Mouse (Mus musculus) ES-E14 (cell line): ENCODE measurements at regions not wholly inside any gene's neighbourhood (a gene's known extent, or its start where the extent isn't known, plus 50 kb on each side); places are given as distances from the start of the nearest gene placed in this dataset.

Source experiments
- CHD2 ChIP-seq: IDR thresholded peaks from 2 replicates; pipeline ENCODE4 v1.6.1; 2014; ENCODE audit warnings: mild to moderate bottlenecking, low read depth, low read length, inconsistent platforms
- HCFC1 ChIP-seq: IDR thresholded peaks from 2 replicates; pipeline ENCODE4 v1.6.1; 2012; ENCODE audit warnings: low read length, inconsistent platforms, borderline replicate concordance; ENCODE audit not compliant: insufficient read depth
- MAFK ChIP-seq: IDR thresholded peaks from 2 replicates; pipeline ENCODE4 v1.6.1; 2014; ENCODE audit warnings: mild to moderate bottlenecking, low read depth, low read length, inconsistent platforms; ENCODE audit not compliant: insufficient read depth
- ZC3H11A ChIP-seq: IDR thresholded peaks from 2 replicates; pipeline ENCODE4 v1.6.1; 2012; ENCODE audit warnings: low read depth, mild to moderate bottlenecking, inconsistent platforms, low read length, borderline replicate concordance

DNA sequence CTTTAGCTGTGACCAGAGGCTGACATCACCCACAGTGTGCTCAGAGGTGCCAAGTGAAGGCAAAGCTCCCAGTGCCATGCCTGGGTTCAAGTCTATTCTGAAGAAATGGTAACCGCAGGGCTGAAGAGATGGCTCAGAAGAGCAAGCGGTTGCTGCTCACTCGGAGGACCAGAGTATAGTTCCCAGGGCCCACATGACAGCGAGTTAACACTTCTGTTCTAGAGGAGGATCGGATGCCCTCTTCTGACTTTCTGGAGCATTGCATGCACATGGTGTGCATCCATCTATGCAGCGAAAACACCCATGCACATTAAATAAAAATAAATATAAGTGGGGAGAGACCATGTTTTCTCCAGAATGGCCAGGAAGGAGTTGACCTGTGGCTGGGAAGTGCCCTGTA lies 209.5 kb downstream of the Sorl1 start:
- no peak for TF ChIP-seq CHD2
- TF ChIP-seq MAFK, result no peak
- 0 out of 2 replicates have a peak, but pooled peaks have one; percentile 3 for TF ChIP-seq ZC3H11A
- TF ChIP-seq HCFC1, result no peak
